Mouse (Mus musculus): Measurements from ENCODE around the gene Gm21719. TPM values are rescaled to one million over a fixed set of nuclear protein-coding genes. Genes with fewer than 3 reads are reported as not detected.
"Not testable (repeated sequence)": the region's sequence is repeated elsewhere in the genome, so short reads cannot be mapped to it uniquely, and the experiment has no call there.

The Gm21719 gene
- not detected in 2 replicates for polyA plus RNA-seq (2015; fragmentation: Nextera tagmentation; extraction: Ambion mirVana)

DNA sequence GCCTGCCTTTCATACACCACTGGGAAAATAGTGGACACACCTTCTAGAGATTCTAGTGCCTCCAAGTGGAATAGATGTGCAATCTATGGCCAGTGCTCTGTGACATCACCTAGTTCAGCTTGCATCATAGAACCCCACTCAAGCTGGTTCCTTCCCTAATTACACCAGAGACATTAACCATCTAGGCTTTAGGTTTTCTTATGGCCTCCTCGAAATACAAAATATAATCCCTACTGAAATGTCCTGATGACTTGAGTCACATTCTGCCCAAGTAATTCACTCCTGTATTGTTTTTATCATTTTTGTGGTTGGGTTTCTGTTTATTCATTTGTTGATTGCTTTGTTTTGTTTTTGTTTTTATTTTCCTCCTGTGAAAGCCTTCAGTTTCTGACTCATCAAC, at the start of gene Gm21719:
Gene Gm21719 (minus strand): TSS at position 101 of the 400 bp plus-strand sequence.
- H3K4me2 ChIP-seq (ENCODE audit: low read length); H3K4me3 ChIP-seq (ENCODE audit: low read length); H3K27me3 ChIP-seq (replicated peaks; ENCODE audit: control insufficient read depth, insufficient read depth, low read length); H3K9me3 ChIP-seq (ENCODE audit: control insufficient read depth, low read length); ATAC-seq; H3K27ac ChIP-seq (ENCODE audit: low read depth, low read length); H3K9ac ChIP-seq (ENCODE audit: low read depth, low read length); H3K4me1 ChIP-seq (ENCODE audit: control insufficient read depth, insufficient read depth, low read depth, low read length); H3K36me3 ChIP-seq (ENCODE audit: control insufficient read depth, insufficient read depth, low read length): not testable (repeated sequence)
- WGBS = 33% methylated on average over 1 of the region's 1 CpGs

Other genes starting within 250 kb of the Gm21719 start
- not detected in 2 replicates for gene Gm28919, start 99.3 kb downstream of the Gm21719 start, polyA plus RNA-seq (2015; fragmentation: Nextera tagmentation; extraction: Ambion mirVana)
- gene Gm20830, start 235.4 kb upstream of the Gm21719 start, polyA plus RNA-seq (2015; fragmentation: Nextera tagmentation; extraction: Ambion mirVana) = not detected in 2 replicates